8 mouse cellular contexts compared by ENCODE assay signal in the genomic region with DNA sequence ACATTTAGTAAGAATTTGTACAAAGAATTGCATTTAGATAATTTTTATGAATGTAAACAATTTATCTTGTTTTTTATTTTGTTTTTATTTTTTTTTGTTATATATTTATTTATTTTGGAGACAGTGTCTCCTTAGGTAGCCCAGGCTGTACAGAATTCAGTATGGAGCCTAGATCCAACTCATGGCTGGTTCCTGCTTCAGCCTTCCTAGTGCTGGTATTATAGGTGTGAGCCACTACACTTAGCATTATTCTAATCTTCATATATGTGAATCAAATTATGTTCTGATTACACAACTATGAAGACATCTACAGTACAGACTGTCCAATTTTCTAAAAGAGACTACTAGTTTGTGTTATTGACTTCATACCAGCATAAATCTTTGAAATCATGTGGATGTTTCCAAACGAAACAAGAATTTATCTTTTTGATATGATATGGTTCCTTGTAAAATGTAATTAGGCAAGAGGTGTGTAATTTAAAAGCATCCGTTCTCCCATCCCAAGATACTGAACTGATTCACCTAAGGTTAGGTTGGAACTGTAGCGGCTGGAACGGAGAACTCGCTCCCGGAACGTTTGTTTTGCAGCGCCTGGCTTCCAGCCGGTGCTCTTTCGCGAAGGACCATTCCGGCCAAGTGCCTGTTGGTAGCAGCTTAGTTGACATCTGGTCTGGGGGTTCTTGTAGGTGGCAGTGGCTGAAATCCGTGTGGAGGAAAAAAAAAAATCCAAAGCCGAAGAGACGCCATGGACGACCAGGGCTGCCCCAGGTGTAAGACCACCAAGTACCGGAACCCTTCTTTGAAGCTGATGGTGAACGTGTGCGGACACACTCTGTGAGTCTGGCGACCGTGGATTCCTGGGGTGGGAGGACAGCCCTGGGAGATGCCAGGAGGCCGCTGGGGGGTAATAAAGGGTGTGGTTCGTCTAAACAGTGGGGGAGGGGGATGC. TPM values are rescaled to one million over a fixed set of nuclear protein-coding genes. Genes with fewer than 3 reads are reported as not detected.
DNase-seq lines count a peak whose midpoint lies in the region; ATAC-seq and TF ChIP-seq lines count a peak whose summit lies in the region.

Gene Mnat1 (plus strand): TSS at position 625 of the 949 bp plus-strand sequence.

- H3K36me3 ChIP-seq in ES-E14 (ENCODE audit: control insufficient read depth, insufficient read depth, low read length, poor library complexity, severe bottlenecking) = no peaks in the 10 kb centered on the region
- H3K36me3 ChIP-seq in forebrain, embryonic 15.5 days = no peaks in the 10 kb centered on the region
- no peaks in the 10 kb centered on the region for H3K36me3 ChIP-seq in lung, embryonic 14.5 days (ENCODE audit: insufficient read depth)
- H3K36me3 ChIP-seq in thymus, adult 2 months (ENCODE audit: control insufficient read depth, insufficient read depth, low read length) = no peaks in the 10 kb centered on the region

- peak within 1 kb of the TSS; percentile 83 for H3K9ac ChIP-seq in ES-E14 (ENCODE audit: insufficient read depth, low read depth, low read length, poor library complexity, severe bottlenecking)
- H3K9ac ChIP-seq in forebrain, embryonic 15.5 days (replicated peaks) = peak within 1 kb of the TSS; percentile 82
- H3K9ac ChIP-seq in lung, embryonic 14.5 days = peak within 1 kb of the TSS; percentile 79

- no peaks in the 10 kb centered on the region for H3K27me3 ChIP-seq in forebrain, embryonic 15.5 days
- H3K27me3 ChIP-seq in lung, embryonic 14.5 days (ENCODE audit: insufficient read depth, low read length) = no peaks in the 10 kb centered on the region
- H3K27me3 ChIP-seq in thymus, adult 2 months (ENCODE audit: control insufficient read depth, insufficient read depth, low read length) = no peaks in the 10 kb centered on the region

- intact Hi-C loops in heart, postnatal 36 days (cut with DNase I) = loop anchor here (5.0 kb wide), 1 partner anchor 394 kb away; no protein-coding TSS in a partner anchor

- peak within 1 kb of the TSS; percentile 81 for H3K27ac ChIP-seq in ES-E14 (ENCODE audit: insufficient read depth, low read depth, low read length, poor library complexity, severe bottlenecking)
- H3K27ac ChIP-seq in forebrain, embryonic 15.5 days (replicated peaks) = no peak within 1 kb of the TSS
- H3K27ac ChIP-seq in layer of hippocampus, adult 2 months = peak within 1 kb of the TSS; percentile 88
- no peak within 1 kb of the TSS for H3K27ac ChIP-seq in lung, embryonic 14.5 days (ENCODE audit: low read depth)
- H3K27ac ChIP-seq in olfactory bulb, adult 2 months (ENCODE audit: insufficient read depth, low read depth, low read length) = no peak within 1 kb of the TSS
- H3K27ac ChIP-seq in thymus, adult 2 months (ENCODE audit: control insufficient read depth, insufficient read depth, low read length) = no peak within 1 kb of the TSS

- H3K9me3 ChIP-seq in ES-E14 (ENCODE audit: control insufficient read depth, insufficient read depth, low read depth, low read length) = no peaks in the 10 kb centered on the region
- no peaks in the 10 kb centered on the region for H3K9me3 ChIP-seq in forebrain, embryonic 15.5 days
- no peaks in the 10 kb centered on the region for H3K9me3 ChIP-seq in lung, embryonic 14.5 days (ENCODE audit: low read depth, low read length)

- in situ Hi-C loops in ES-E14 (cut with MboI; ENCODE audit: low sequenced_read_pairs in 2 of 2, unreplicated experiment in 2 of 2) = no loop called here

- under 1% methylated on average over 23 of the region's 23 CpGs for WGBS in forebrain, embryonic 15.5 days
- WGBS in lung, embryonic 14.5 days = 1% methylated on average over 23 of the region's 23 CpGs
- 1% methylated on average over 23 of the region's 23 CpGs for WGBS in olfactory bulb, adult 2 months
- 2% methylated on average over 23 of the region's 23 CpGs for WGBS in thymus, adult 2 months

- peak within 1 kb of the TSS; percentile 54 for H3K4me2 ChIP-seq in forebrain, embryonic 15.5 days (replicated peaks)
- H3K4me2 ChIP-seq in lung, embryonic 14.5 days = peak within 1 kb of the TSS; percentile 77

- ATAC-seq in forebrain, embryonic 15.5 days (replicated peaks) = peak; percentile 83
- peak; percentile 83 for ATAC-seq in lung, embryonic 14.5 days (ENCODE audit: insufficient read depth)

- peak within 1 kb of the TSS; percentile 84 to 88 for H3K4me3 ChIP-seq in ES-E14 (ENCODE audit: insufficient read depth in 1 of 2, low read depth in 1 of 2, low read length in 2 of 2, poor library complexity in 1 of 2, severe bottlenecking in 1 of 2)
- H3K4me3 ChIP-seq in forebrain, embryonic 15.5 days = peak within 1 kb of the TSS; percentile 68
- peak within 1 kb of the TSS; percentile 87 for H3K4me3 ChIP-seq in layer of hippocampus, adult 2 months
- peak within 1 kb of the TSS; percentile 77 for H3K4me3 ChIP-seq in lung, embryonic 14.5 days (ENCODE audit: low read depth, low read length)
- H3K4me3 ChIP-seq in olfactory bulb, adult 2 months (ENCODE audit: insufficient read depth, low read depth, low read length) = peak within 1 kb of the TSS; percentile 87
- H3K4me3 ChIP-seq in thymus, adult 2 months (ENCODE audit: control insufficient read depth, insufficient read depth, low read length) = peak within 1 kb of the TSS; percentile 78

- TF ChIP-seq CTCF in layer of hippocampus, adult 2 months (conservative IDR thresholded peaks at IDR 0.05) = no peak
- TF ChIP-seq CTCF in lung, embryonic 14.5 days (IDR thresholded peaks at IDR 0.05; ENCODE audit: low read depth) = no peak
- TF ChIP-seq CTCF in olfactory bulb, adult 2 months (IDR thresholded peaks at IDR 0.05; ENCODE audit: insufficient read depth, low read depth, low read length) = no peak
- TF ChIP-seq CTCF in thymus, adult 2 months (IDR thresholded peaks at IDR 0.05; ENCODE audit: borderline replicate concordance, control insufficient read depth, extremely low read depth, insufficient read depth, low read length, poor library complexity) = no peak

- peak; percentile 85 for DNase-seq in ES-E14 (ENCODE audit: low read depth, low spot score)
- peak; percentile 77 for DNase-seq in cerebellum, adult 11-12 months
- DNase-seq in heart, postnatal 36 days = peak; percentile 88 to 92
- DNase-seq in layer of hippocampus, adult 2 months (ENCODE audit: low spot score in 2 of 2) = peak; percentile 68 to 85
- DNase-seq in lung, embryonic 14.5 days = peak; percentile 92
- DNase-seq in thymus, adult 2 months = peak; percentile 81

- peaks cover 0 to 2% of the 10 kb centered on the region in 2 experiments; a peak in 2 of 4 replicates for H3K4me1 ChIP-seq in ES-E14 (ENCODE audit: control insufficient read depth in 2 of 2, insufficient read depth in 2 of 2, low read length in 2 of 2, poor library complexity in 1 of 2)
- H3K4me1 ChIP-seq in forebrain, embryonic 15.5 days = peaks cover 14% of the 10 kb centered on the region
- no peaks in the 10 kb centered on the region for H3K4me1 ChIP-seq in lung, embryonic 14.5 days (ENCODE audit: insufficient read depth)
- H3K4me1 ChIP-seq in olfactory bulb, adult 2 months (ENCODE audit: control insufficient read depth, insufficient read depth, low read length) = peaks cover 5% of the 10 kb centered on the region
- no peaks in the 10 kb centered on the region for H3K4me1 ChIP-seq in thymus, adult 2 months (replicated peaks; ENCODE audit: control insufficient read depth, insufficient read depth, low read length)

- TF ChIP-seq POLR2A in olfactory bulb, adult 2 months (IDR thresholded peaks at IDR 0.05; ENCODE audit: insufficient read depth, low read depth, low read length) = peak; percentile 41
- peak; percentile 43; the same call in 1 of the 2 replicates for TF ChIP-seq POLR2A in thymus, adult 2 months (IDR thresholded peaks at IDR 0.05; ENCODE audit: control insufficient read depth, extremely low read depth, insufficient read depth, low read length, poor library complexity)

TF ChIP-seq in ES-E14, 5 proteins besides CTCF, POLR2A, EP300 and RAD21:
- TF ChIP-seq HCFC1 (IDR thresholded peaks at IDR 0.05; ENCODE audit: borderline replicate concordance, insufficient read depth, low read length) = peak; percentile 83
- TF ChIP-seq ZC3H11A (IDR thresholded peaks at IDR 0.05; ENCODE audit: borderline replicate concordance, low read depth, low read length) = no peak
- TF ChIP-seq ZNF384 (IDR thresholded peaks at IDR 0.05; ENCODE audit: low read depth, low read length) = peak; percentile 72
- no peak for TF ChIP-seq CHD2 (IDR thresholded peaks at IDR 0.05; ENCODE audit: low read depth, low read length)
- TF ChIP-seq MAFK (IDR thresholded peaks at IDR 0.05; ENCODE audit: insufficient read depth, low read depth, low read length) = no peak

RNA-seq across cellular contexts. Expression of gene Mnat1, which starts in this region (rescaled TPM):
- total RNA-seq in ES-E14 (2012; rRNA removed) = 26.8 and 41.2 TPM in 2 replicates
- 16.3 and 16.5 TPM in 2 replicates for polyA plus RNA-seq in forebrain, embryonic 15.5 days (2015; fragmentation: Nextera tagmentation; extraction: Ambion mirVana)
- total RNA-seq in heart, postnatal 36 days (2021) = 10 to 100 TPM; 16.6 to 20.1 TPM
- total RNA-seq in layer of hippocampus, adult 2 months (2021) = 10 to 100 TPM; 25.6 to 26.9 TPM
- polyA plus RNA-seq in lung, embryonic 14.5 days (2014; fragmentation: Nextera tagmentation; extraction: Ambion mirVana) = 36.2 and 37.3 TPM in 2 replicates
- not detected in 2 replicates for polyA plus RNA-seq in olfactory bulb, adult 2 months (2012; ENCODE audit: insufficient read depth, insufficient read length, low replicate concordance, missing spikeins)
- polyA plus RNA-seq in thymus, adult 2 months (2012; rRNA removed) = 6.4 and 8.7 TPM in 2 replicates

Comparison
In these comparisons a context has a peak if more than half of its experiments do, and no peak if none do; other contexts are left out.
1. H3K27ac ChIP-seq: peak in ES-E14 (single experiment) and layer of hippocampus, adult 2 months (single experiment); none in forebrain, embryonic 15.5 days (single experiment), lung, embryonic 14.5 days (single experiment), olfactory bulb, adult 2 months (single experiment) and thymus, adult 2 months (single experiment).
2. Peak in every context shown above with its lines, with median percentiles within 50 percentile points of each other: DNase-seq, H3K4me3 ChIP-seq and H3K9ac ChIP-seq.